Mouse (Mus musculus): Measurements from ENCODE around the gene 4931428L18Rik.

DNA sequence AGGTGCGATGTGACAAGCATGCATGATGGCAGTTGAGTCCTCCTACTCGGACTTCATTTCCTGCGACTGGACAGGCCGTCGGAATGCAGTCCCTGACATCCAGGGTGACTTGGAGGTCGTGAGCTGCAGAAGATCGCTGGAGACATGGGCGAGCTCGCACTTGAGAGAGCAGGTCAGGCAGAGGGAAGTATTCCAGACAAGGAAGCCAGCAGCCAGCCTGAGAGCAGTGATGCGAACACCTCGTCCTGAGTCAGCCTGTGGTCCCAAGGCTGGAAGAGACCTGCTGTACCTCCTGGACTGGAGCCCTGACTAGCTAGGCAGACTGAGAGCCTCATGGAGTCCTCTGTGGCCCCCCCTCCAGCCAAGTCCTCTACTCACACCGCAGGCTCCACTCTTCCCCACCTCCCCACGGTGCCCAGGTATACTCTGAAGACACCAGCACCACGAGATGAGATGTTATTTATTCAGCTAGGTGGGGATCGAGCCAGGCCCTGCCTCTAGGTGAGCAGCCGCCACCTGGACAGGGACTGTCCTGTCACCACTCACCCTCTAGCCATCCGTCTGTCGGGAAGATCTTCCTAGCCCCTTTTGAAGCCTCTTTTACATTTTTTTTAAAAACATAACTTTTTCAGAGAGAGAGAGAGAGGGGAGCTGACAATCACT is 57.8 kb downstream of the 4931428L18Rik start:
- TF ChIP-seq POLR2A (IDR thresholded peaks at IDR 0.05; ENCODE audit: low read depth, low read length): no peak
- TF ChIP-seq CTCF (IDR thresholded peaks at IDR 0.05; ENCODE audit: borderline replicate concordance, insufficient read depth, low read length): no peak

Measured in embryonic fibroblast, embryonic 13.5 days (primary cell).